Mouse (Mus musculus) limb, embryonic 11.5 days (tissue): ENCODE measurements around the gene Pin4. TPM values are rescaled to one million over a fixed set of nuclear protein-coding genes. Genes with fewer than 3 reads are reported as not detected.

Source experiments
- ATAC-seq: fragments of 200-750 bp; cut with Nextera tagmentation; 2 replicates; pipeline ENCODE4 v1.8.0; 2017; ENCODE audit warnings: low read depth; ENCODE audit not compliant: insufficient number of reproducible peaks, low FRiP score, low TSS enrichment
- DNase-seq: peaks from one replicate; pipeline ENCODE4 v3.0.0-alpha.2; 2015; ENCODE audit warnings: low spot score
- H3K27ac ChIP-seq: fragments of 300-500 bp; sonication (generic); replicated peaks from 2 replicates; pipeline ENCODE4 v1.5.1; 2014; ENCODE audit warnings: low read depth, mild to moderate bottlenecking, low read length
- H3K27me3 ChIP-seq: fragments of 300-500 bp; sonication (generic); 2 replicates; pipeline ENCODE4 v1.6.1; 2014; ENCODE audit warnings: mild to moderate bottlenecking, low read length, mixed read lengths; ENCODE audit not compliant: control insufficient read depth, insufficient read depth
- H3K36me3 ChIP-seq: fragments of 300-500 bp; sonication (generic); 2 replicates; pipeline ENCODE4 v1.6.1; 2014; ENCODE audit warnings: mild to moderate bottlenecking, low read length, moderate library complexity, mixed read lengths; ENCODE audit not compliant: control insufficient read depth, insufficient read depth
- H3K4me1 ChIP-seq: fragments of 300-500 bp; sonication (generic); 2 replicates; pipeline ENCODE4 v1.6.1; 2014; ENCODE audit warnings: low read length, mixed read lengths; ENCODE audit not compliant: control insufficient read depth, insufficient read depth
- H3K4me2 ChIP-seq: fragments of 300-500 bp; sonication (generic); 2 replicates; pipeline ENCODE4 v1.6.1; 2014; ENCODE audit warnings: low read depth, mild to moderate bottlenecking, moderate library complexity; ENCODE audit not compliant: severe bottlenecking
- H3K4me3 ChIP-seq: fragments of 300-500 bp; sonication (generic); 2 replicates; pipeline ENCODE4 v1.5.1; 2014; ENCODE audit warnings: low read depth, low read length
- H3K9ac ChIP-seq: fragments of 300-500 bp; sonication (generic); 2 replicates; pipeline ENCODE4 v1.6.1; 2014; ENCODE audit warnings: mild to moderate bottlenecking, low read length
- H3K9me3 ChIP-seq: fragments of 300-500 bp; sonication (generic); 2 replicates; pipeline ENCODE4 v1.6.1; 2016; ENCODE audit warnings: low read length; ENCODE audit not compliant: control insufficient read depth
- WGBS: fragments of 180-500 bp; shearing (Covaris S2); extraction: QIAGEN DNeasy Blood & Tissue Kit; methylation state at CpG from one replicate; pipeline ENCODE4 v1.1.7; 2014; 5-methylcytosine and 5-hydroxymethylcytosine counted together
- polyA plus RNA-seq: library from polyadenylated mRNA; unstranded; fragments of >200 nt; fragmentation: Nextera tagmentation; extraction: Ambion mirVana; gene quantifications from 2 replicates; pipeline ENCODE4 v1.2.1, GENCODE M21; 2014

The Pin4 gene
- polyA plus RNA-seq: 71.6 and 82.4 TPM in 2 replicates

GRCm38 (mm10) chrX:102119042-102119864 is at the start of gene Pin4:
TSS of gene Pin4 (plus strand) at chrX:102119447.
- H3K36me3 ChIP-seq: no peaks in the 10 kb centered on the region
- no peak within 1 kb of the TSS for H3K27ac ChIP-seq

GRCm38 (mm10) chrX:102070591-102071471 is 48.4 kb upstream of the Pin4 start, which contains the start of gene Rtl5:
TSS of gene Rtl5 (minus strand) at chrX:102071304.
- H3K27me3 ChIP-seq: 0 out of 2 replicates have a peak, but pooled peaks cover 12% of the 10 kb centered on the region
- 20% methylated on average over 59 of the region's 61 CpGs for WGBS

More at GRCm38 (mm10) chrX:102119042-102119864, at the start of gene Pin4:
- Histone ChIP-seq H3K9ac (peak within 1 kb of the TSS; percentile 60), H3K9me3 (no peaks in the 10 kb centered on the region), H3K4me1 (no peaks in the 10 kb centered on the region), H3K27me3 (peaks cover 9% of the 10 kb centered on the region), H3K4me2 (peak within 1 kb of the TSS; percentile 53), H3K4me3 (peak within 1 kb of the TSS; percentile 55)
- ATAC-seq (peak; percentile 100), DNase-seq (peak; percentile 92)
- WGBS: 15% methylated on average over 30 of the region's 30 CpGs

GRCm38 (mm10) chrX:102071517-102071916 is 47.7 kb upstream of the Pin4 start:
- Histone ChIP-seq H3K4me2 (peak overlapping the region; percentile 59), H3K27me3 (0 out of 2 replicates have a peak, but pooled peaks cover 12% of the 10 kb centered on the region), H3K9ac (0 out of 2 replicates have a peak overlapping the region, but pooled peaks have one; percentile 17), H3K4me3 (peak overlapping the region; percentile 40), H3K9me3 (no peaks in the 10 kb centered on the region), H3K4me1 (no peaks in the 10 kb centered on the region), H3K36me3 (no peaks in the 10 kb centered on the region), H3K27ac (0 out of 2 replicates have a peak overlapping the region, but pooled peaks have one; percentile 36)
- 0 out of 2 replicates have a peak, but pooled peaks have one; percentile 26 for ATAC-seq
- no peak for DNase-seq
- 16% methylated on average over 2 of the region's 2 CpGs for WGBS

More at GRCm38 (mm10) chrX:102070591-102071471, 48.4 kb upstream of the Pin4 start, which contains the start of gene Rtl5:
- Histone ChIP-seq H3K36me3 (no peaks in the 10 kb centered on the region), H3K4me1 (no peaks in the 10 kb centered on the region), H3K9me3 (no peaks in the 10 kb centered on the region), H3K4me2 (peak within 1 kb of the TSS; percentile 59), H3K9ac (peak within 1 kb of the TSS; percentile 47; the same call in 1 of the 2 replicates), H3K27ac (peak within 1 kb of the TSS; percentile 70), H3K4me3 (peak within 1 kb of the TSS; percentile 40)
- ATAC-seq (peak; percentile 87), DNase-seq (peak; percentile 79)

GRCm38 (mm10) chrX:102073605-102074325 is 45.5 kb upstream of the Pin4 start:
- Histone ChIP-seq H3K27ac (no peak overlapping the region), H3K27me3 (0 out of 2 replicates have a peak, but pooled peaks cover 10% of the 10 kb centered on the region), H3K4me2 (no peak overlapping the region), H3K36me3 (no peaks in the 10 kb centered on the region), H3K9me3 (no peaks in the 10 kb centered on the region), H3K4me3 (no peak overlapping the region), H3K4me1 (no peaks in the 10 kb centered on the region), H3K9ac (no peak overlapping the region)
- 85% methylated on average over 14 of the region's 14 CpGs for WGBS
- DNase-seq (no peak), ATAC-seq (no peak)

GRCm38 (mm10) chrX:102074435-102074834 is 44.8 kb upstream of the Pin4 start:
- 83% methylated on average over 5 of the region's 5 CpGs for WGBS
- no peaks in the 10 kb centered on the region for H3K4me1 ChIP-seq
- DNase-seq (no peak), ATAC-seq (no peak)
- H3K27ac ChIP-seq: no peak overlapping the region
- H3K4me2 ChIP-seq: no peak overlapping the region
- H3K9me3 ChIP-seq: no peaks in the 10 kb centered on the region
- no peak overlapping the region for H3K9ac ChIP-seq
- H3K4me3 ChIP-seq: no peak overlapping the region
- 0 out of 2 replicates have a peak, but pooled peaks cover 6% of the 10 kb centered on the region for H3K27me3 ChIP-seq
- no peaks in the 10 kb centered on the region for H3K36me3 ChIP-seq

DNA sequence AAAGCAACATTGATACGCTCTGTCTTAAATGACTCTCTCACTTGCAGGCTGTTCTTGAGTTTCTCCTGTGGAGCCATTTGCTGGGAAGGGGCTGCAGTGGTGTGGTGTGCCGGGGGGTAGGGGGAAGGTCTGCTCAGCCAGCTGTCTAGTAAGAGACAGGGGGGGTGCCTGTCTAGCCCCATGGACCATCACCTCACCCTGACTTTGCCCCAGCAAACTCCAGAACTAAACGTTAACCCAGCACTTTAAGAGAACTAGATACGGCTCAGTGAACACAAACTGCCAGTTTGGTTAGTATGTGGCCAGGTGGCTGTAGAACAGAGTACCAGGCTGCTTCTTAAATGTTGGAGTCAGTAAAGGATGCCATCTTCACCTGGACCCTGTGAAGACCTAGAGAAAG is 44.1 kb upstream of the Pin4 start:
- Histone ChIP-seq H3K9ac (no peak overlapping the region), H3K36me3 (no peaks in the 10 kb centered on the region), H3K4me1 (no peaks in the 10 kb centered on the region), H3K4me3 (no peak overlapping the region), H3K9me3 (no peaks in the 10 kb centered on the region), H3K27me3 (0 out of 2 replicates have a peak, but pooled peaks cover 4% of the 10 kb centered on the region), H3K4me2 (no peak overlapping the region), H3K27ac (no peak overlapping the region)
- ATAC-seq (no peak), DNase-seq (no peak)
- WGBS: 86% methylated on average over 4 of the region's 4 CpGs

DNA sequence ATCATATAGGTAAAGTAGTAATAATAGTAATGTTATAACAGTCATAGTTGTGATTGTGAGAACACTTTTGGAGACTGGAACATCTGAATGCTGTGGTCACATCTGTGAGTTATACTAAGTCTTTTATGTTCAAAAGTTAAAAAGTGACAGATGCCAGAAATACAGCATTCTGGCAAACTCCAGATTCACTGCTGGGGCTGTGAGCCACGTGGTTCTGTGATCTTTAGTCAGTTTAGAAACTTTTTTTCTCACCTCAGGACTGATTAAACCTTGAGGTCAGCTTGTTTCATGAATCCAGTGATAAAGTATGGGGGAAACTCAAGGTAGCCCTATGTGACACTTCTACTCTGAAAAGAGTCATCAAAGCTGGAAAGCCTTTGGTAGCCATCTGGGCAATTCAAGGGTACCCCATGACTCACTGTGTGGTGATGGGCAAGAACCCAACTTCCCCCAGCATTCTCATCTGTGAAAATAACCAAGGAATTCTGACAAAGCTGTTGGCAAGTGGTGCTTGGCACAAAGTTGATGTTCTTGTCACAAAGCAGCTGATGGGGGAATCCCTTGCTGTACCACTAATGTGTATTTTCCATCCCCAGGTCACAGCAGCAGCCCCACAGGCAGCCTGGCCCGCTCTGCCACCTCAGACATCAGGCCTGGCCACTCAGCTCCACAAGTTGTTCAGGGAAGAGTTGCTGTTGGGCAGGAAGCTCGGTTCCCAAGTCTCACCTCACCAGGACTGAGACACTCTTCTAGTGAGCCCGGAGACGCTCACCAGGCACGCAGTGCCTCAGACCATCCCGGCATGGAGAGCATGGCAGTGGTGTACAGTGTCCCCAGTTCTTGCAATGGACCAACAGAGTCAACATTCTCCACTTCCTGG is 42.1 kb upstream of the Pin4 start:
- no peak for DNase-seq
- Histone ChIP-seq H3K36me3 (no peaks in the 10 kb centered on the region), H3K4me2 (no peak overlapping the region), H3K4me3 (no peak overlapping the region), H3K9me3 (no peaks in the 10 kb centered on the region), H3K9ac (no peak overlapping the region), H3K4me1 (no peaks in the 10 kb centered on the region; the same call in 1 of the 2 replicates), H3K27ac (no peak overlapping the region), H3K27me3 (no peaks in the 10 kb centered on the region)
- 82% methylated on average over 7 of the region's 7 CpGs for WGBS
- no peak for ATAC-seq
